8 mouse cellular contexts compared by ENCODE assay signal in the genomic region with DNA sequence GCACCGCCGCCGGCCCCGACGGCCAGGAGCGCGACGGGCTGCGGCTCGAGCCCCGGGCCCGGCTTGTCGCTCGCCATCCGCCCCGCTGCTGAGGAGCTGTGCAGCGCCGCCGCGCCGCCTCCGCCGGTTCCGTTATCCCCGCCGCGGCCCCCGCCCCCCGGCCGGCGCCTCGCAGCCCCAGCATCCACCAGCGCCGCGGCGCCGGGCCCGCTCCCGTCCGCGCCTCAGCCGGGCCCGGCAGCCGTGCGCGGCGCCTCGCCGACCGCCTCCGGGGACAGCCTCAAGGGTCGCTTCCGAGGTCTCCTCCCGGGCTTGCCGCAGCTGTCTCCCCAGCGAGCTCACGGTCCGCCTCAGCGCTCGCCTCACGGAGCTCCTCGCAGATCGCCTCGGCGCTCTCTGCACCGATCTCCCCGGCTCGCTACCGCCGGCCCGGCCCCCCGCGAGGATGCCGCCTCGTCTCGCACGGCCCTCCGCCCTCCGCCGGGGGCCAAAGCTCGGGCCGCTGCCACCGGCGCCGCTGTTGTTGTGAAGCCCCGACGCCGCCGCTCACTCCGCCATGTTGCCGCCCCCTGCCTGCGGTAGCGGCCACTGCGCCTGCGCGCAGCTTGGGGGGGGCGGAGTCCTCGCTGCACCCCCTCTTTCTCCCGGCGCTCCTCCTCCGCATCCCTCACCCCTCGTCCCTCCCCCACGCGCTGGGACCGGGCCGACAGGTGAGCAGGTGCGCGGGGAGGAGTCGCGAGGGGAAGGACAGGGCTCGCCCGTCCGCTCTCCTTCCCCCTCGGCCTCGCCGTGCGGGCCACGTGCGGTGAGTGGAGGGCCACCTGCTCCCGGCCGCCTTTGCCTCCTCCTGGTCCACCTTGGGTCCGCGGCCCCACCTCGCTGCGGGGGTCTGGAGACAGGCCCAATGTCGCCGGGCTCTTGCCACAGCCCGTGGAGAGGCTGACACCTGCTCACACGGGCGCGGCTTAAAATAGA. TPM values are rescaled to one million over a fixed set of nuclear protein-coding genes. Genes with fewer than 3 reads are reported as not detected.
DNase-seq lines count a peak whose midpoint lies in the region; ATAC-seq and TF ChIP-seq lines count a peak whose summit lies in the region.

Nbea (minus strand) TSS at position 543 of the 975 bp plus-strand sequence.

- peak within 1 kb of the TSS; percentile 94 for H3K4me2 ChIP-seq in forebrain, embryonic 16.5 days (ENCODE audit: low read length)
- peak within 1 kb of the TSS; percentile 67 for H3K4me2 ChIP-seq in liver, embryonic 14.5 days (ENCODE audit: low read depth)

- peak; percentile 43 for TF ChIP-seq CTCF in liver, embryonic 14.5 days (IDR thresholded peaks at IDR 0.05; ENCODE audit: low read depth)
- TF ChIP-seq CTCF in olfactory bulb, adult 2 months (IDR thresholded peaks at IDR 0.05; ENCODE audit: insufficient read depth, low read depth, low read length): 0 out of 2 replicates have a peak, but pooled peaks have one; percentile 14

- H3K9me3 ChIP-seq in forebrain, embryonic 16.5 days (ENCODE audit: control insufficient read depth, low read length): no peaks in the 10 kb centered on the region
- H3K9me3 ChIP-seq in liver, embryonic 14.5 days (ENCODE audit: control insufficient read depth, low read length): no peaks in the 10 kb centered on the region

- peaks cover 14% of the 10 kb centered on the region for H3K4me1 ChIP-seq in forebrain, embryonic 16.5 days (replicated peaks; ENCODE audit: control insufficient read depth, insufficient read depth, low read length)
- no peaks in the 10 kb centered on the region for H3K4me1 ChIP-seq in liver, embryonic 14.5 days (replicated peaks; ENCODE audit: control insufficient read depth in 2 of 2, insufficient read depth in 2 of 2, low read length in 1 of 2)
- no peaks in the 10 kb centered on the region for H3K4me1 ChIP-seq in olfactory bulb, adult 2 months (ENCODE audit: control insufficient read depth, insufficient read depth, low read length)

- under 1% methylated on average over 106 of the region's 131 CpGs for WGBS in forebrain, embryonic 16.5 days
- WGBS in large intestine, adult 2 months: under 1% methylated on average over 128 of the region's 131 CpGs
- WGBS in liver, embryonic 14.5 days (ENCODE audit: insufficient replicate concordance): under 1% methylated on average over 121 of the region's 131 CpGs
- 1% methylated on average over 127 of the region's 131 CpGs for WGBS in olfactory bulb, adult 2 months

- intact Hi-C loops in heart, postnatal 10 days (cut with DNase I): loop anchor here (5.0 kb wide), 1 partner anchor 176 kb away; no protein-coding TSS in a partner anchor

- peak; percentile 91 for TF ChIP-seq POLR2A in olfactory bulb, adult 2 months (IDR thresholded peaks at IDR 0.05; ENCODE audit: insufficient read depth, low read depth, low read length)

- H3K4me3 ChIP-seq in forebrain, embryonic 16.5 days (replicated peaks; ENCODE audit: low read length): peak within 1 kb of the TSS; percentile 95
- H3K4me3 ChIP-seq in liver, embryonic 14.5 days (ENCODE audit: insufficient read depth in 1 of 2, low read depth in 2 of 2, low read length in 2 of 2): peak within 1 kb of the TSS; percentile 54 to 68
- peak within 1 kb of the TSS; percentile 53 for H3K4me3 ChIP-seq in olfactory bulb, adult 2 months (ENCODE audit: insufficient read depth, low read depth, low read length)

- no peak for TF ChIP-seq EP300 in liver, embryonic 14.5 days (IDR thresholded peaks at IDR 0.05; ENCODE audit: low read depth)

- peak; percentile 84 for ATAC-seq in forebrain, embryonic 16.5 days
- peak; percentile 63 for ATAC-seq in liver, embryonic 14.5 days (ENCODE audit: insufficient read depth)

- peak within 1 kb of the TSS; percentile 99 for H3K9ac ChIP-seq in forebrain, embryonic 16.5 days (replicated peaks; ENCODE audit: low read depth, low read length)
- peak within 1 kb of the TSS; percentile 23; the same call in 1 of the 2 replicates for H3K9ac ChIP-seq in liver, embryonic 14.5 days (replicated peaks)

- H3K27me3 ChIP-seq in forebrain, embryonic 16.5 days (replicated peaks; ENCODE audit: control insufficient read depth, insufficient read depth, low read length): no peaks in the 10 kb centered on the region
- H3K27me3 ChIP-seq in liver, embryonic 14.5 days (ENCODE audit: control insufficient read depth, insufficient read depth, low read length): peaks cover 32% of the 10 kb centered on the region

- no peaks in the 10 kb centered on the region for H3K36me3 ChIP-seq in forebrain, embryonic 16.5 days (ENCODE audit: control insufficient read depth, insufficient read depth)
- H3K36me3 ChIP-seq in liver, embryonic 14.5 days (replicated peaks; ENCODE audit: control insufficient read depth, insufficient read depth, low read depth): no peaks in the 10 kb centered on the region

- peak within 1 kb of the TSS; percentile 100 for H3K27ac ChIP-seq in forebrain, embryonic 16.5 days (ENCODE audit: low read length)
- H3K27ac ChIP-seq in liver, embryonic 14.5 days: no peak within 1 kb of the TSS
- peak within 1 kb of the TSS; percentile 89 for H3K27ac ChIP-seq in olfactory bulb, adult 2 months (ENCODE audit: insufficient read depth, low read depth, low read length)

- peak; percentile 58 for DNase-seq in ES-CJ7 (ENCODE audit: low read depth, low spot score)
- peak; percentile 95 for DNase-seq in cerebellum, adult 11-12 months
- peak; percentile 88 to 89 for DNase-seq in heart, postnatal 10 days
- DNase-seq in large intestine, adult 2 months (ENCODE audit: low read depth, low spot score): peak; percentile 35
- DNase-seq in liver, embryonic 14.5 days (ENCODE audit: low read depth in 3 of 3, low spot score in 3 of 3): peak in 1 of 3 experiments; percentile 13
- DNase-seq in thymus, postnatal 0 days (ENCODE audit: low spot score): peak; percentile 83

RNA-seq across cellular contexts. Expression of gene Nbea, which starts in this region (rescaled TPM):
- 61.8 and 62.8 TPM in 2 replicates for polyA plus RNA-seq in forebrain, embryonic 16.5 days (2015; fragmentation: Nextera tagmentation; extraction: Ambion mirVana)
- total RNA-seq in heart, postnatal 10 days (2021): 10 to 100 TPM; 24.1 to 27.1 TPM
- 3.2 and 3.5 TPM in 2 replicates for polyA plus RNA-seq in large intestine, adult 2 months (2012; rRNA removed)
- 1.1 and 1.3 TPM in 2 replicates for polyA plus RNA-seq in liver, embryonic 14.5 days (2012; rRNA removed)
- 0.76 and 0.77 TPM in 2 replicates for polyA plus RNA-seq in liver, embryonic 14.5 days (2014; fragmentation: Nextera tagmentation; extraction: Ambion mirVana)
- polyA plus RNA-seq in olfactory bulb, adult 2 months (2012; ENCODE audit: insufficient read depth, insufficient read length, low replicate concordance, missing spikeins): 109 TPM in 1 of 2 replicates, not detected in the other
- polyA plus RNA-seq in thymus, postnatal 0 days (2015; fragmentation: Nextera tagmentation; extraction: Ambion mirVana): 2.6 and 3.5 TPM in 2 replicates

Comparison
In these comparisons a context has a peak if more than half of its experiments do, and no peak if none do; other contexts are left out.
1. RNA of gene Nbea (polyA plus RNA-seq): 109 TPM in olfactory bulb, adult 2 months and 61.8 to 62.8 TPM in forebrain, embryonic 16.5 days; 2.6 to 3.5 TPM in thymus, postnatal 0 days, 3.2 to 3.5 TPM in large intestine, adult 2 months and 0.76 to 1.3 TPM in liver, embryonic 14.5 days; every median in the first group is over 10 times any median in the second.
2. Peak in every context shown above with its lines, with median percentiles within 50 percentile points of each other: H3K4me3 ChIP-seq.